Mouse (Mus musculus) forelimb bud, embryonic 11.5 days (tissue): ENCODE results near the gene Kdm4c.

Experiments
- DNase-seq: peaks from one replicate; pipeline ENCODE4 v3.0.0-alpha.2; 2012; ENCODE audit warnings: low read depth, low spot score

The Kdm4c gene

GRCm38 (mm10) chr4:74311135-74311534 lies 68.8 kb downstream of the Kdm4c start:
- no peak for DNase-seq

- DNase-seq = no peak
Measured at GRCm38 (mm10) chr4:74312858-74313257, 70.6 kb downstream of the Kdm4c start.

- DNase-seq = no peak
Measured at GRCm38 (mm10) chr4:74315388-74315787, 73.1 kb downstream of the Kdm4c start.

GRCm38 (mm10) chr4:74319313-74319712 lies 77.0 kb downstream of the Kdm4c start:
- no peak for DNase-seq

- no peak for DNase-seq
Measured at GRCm38 (mm10) chr4:74357479-74357878, 115.2 kb downstream of the Kdm4c start.

GRCm38 (mm10) chr4:74360274-74360673 lies 118.0 kb downstream of the Kdm4c start:
- DNase-seq = no peak

- no peak for DNase-seq
Measured at GRCm38 (mm10) chr4:74386583-74386982, 144.3 kb downstream of the Kdm4c start.

- DNase-seq = no peak
Measured at GRCm38 (mm10) chr4:74393162-74393561, 150.9 kb downstream of the Kdm4c start.

GRCm38 (mm10) chr4:74396562-74396961 lies 154.3 kb downstream of the Kdm4c start:
- no peak for DNase-seq

- DNase-seq = peak; percentile 39
Measured at GRCm38 (mm10) chr4:74401617-74402313, 159.5 kb downstream of the Kdm4c start.

GRCm38 (mm10) chr4:74408731-74409130 lies 166.4 kb downstream of the Kdm4c start:
- no peak for DNase-seq

- no peak for DNase-seq
Measured at GRCm38 (mm10) chr4:74419794-74420193, 177.5 kb downstream of the Kdm4c start.
